Mouse (Mus musculus): Measurements from ENCODE around the gene Cbfb. TPM values are rescaled to one million over a fixed set of nuclear protein-coding genes. Genes with fewer than 3 reads are reported as not detected.

The Cbfb gene
- total RNA-seq, 2 experiments from 2014 or later = 22.0 to 22.1 TPM

Other genes with a start within 250 kb of the Cbfb start
- gene Ces2e, start 244.4 kb upstream of the Cbfb start, total RNA-seq (2021) = under 1 TPM in 1 of 2 experiments, not detected in 1; 0.17 TPM
- not detected for gene Ces2f, start 223.3 kb upstream of the Cbfb start, total RNA-seq (2021)
- gene Ces2g, start 209.0 kb upstream of the Cbfb start, total RNA-seq (2021) = under 1 TPM; 0.19 to 0.20 TPM
- gene Ces2h, start 169.8 kb upstream of the Cbfb start, total RNA-seq (2021) = not detected
- not detected for gene Ces3a, start 122.1 kb upstream of the Cbfb start, total RNA-seq (2021)
- not detected for gene Ces3b, start 86.9 kb upstream of the Cbfb start, total RNA-seq (2021)
- gene Ces4a, start 38.9 kb upstream of the Cbfb start, total RNA-seq (2021) = not detected
- 10 to 100 TPM; 35.4 to 36.4 TPM for gene D230025D16Rik, start 54.5 kb downstream of the Cbfb start, total RNA-seq (2021)
- 1 to 10 TPM; 4.0 to 4.4 TPM for gene B3gnt9, start 84.5 kb downstream of the Cbfb start, total RNA-seq (2021)
- 10 to 100 TPM in 1 of 2 experiments, 1 to 10 TPM in 1; 4.6 to 10.9 TPM for gene Tradd, start 93.9 kb downstream of the Cbfb start, total RNA-seq (2021)
- gene Fbxl8, start 94.0 kb downstream of the Cbfb start, total RNA-seq (2021) = under 1 TPM; 0.69 to 0.94 TPM
- gene Hsf4, start 99.1 kb downstream of the Cbfb start, total RNA-seq (2021) = 1 to 10 TPM; 4.1 to 5.0 TPM
- gene Nol3, start 105.5 kb downstream of the Cbfb start, total RNA-seq (2021) = 1 to 10 TPM; 6.8 to 7.8 TPM
- 10 to 100 TPM; 21.7 to 24.4 TPM for gene 4931428F04Rik, start 119.2 kb downstream of the Cbfb start, total RNA-seq (2021)
- gene Exoc3l, start 125.4 kb downstream of the Cbfb start, total RNA-seq (2021) = 1 to 10 TPM in 1 of 2 experiments, under 1 TPM in 1; 0.98 to 1.3 TPM
- gene E2f4, start 127.0 kb downstream of the Cbfb start, total RNA-seq (2021) = 10 to 100 TPM; 31.4 to 34.7 TPM
- under 1 TPM; 0.61 to 0.64 TPM for gene Elmo3, start 134.9 kb downstream of the Cbfb start, total RNA-seq (2021)
- 1 to 10 TPM; 4.0 to 9.2 TPM for gene Lrrc29, start 155.6 kb downstream of the Cbfb start, total RNA-seq (2021)
- gene Tmem208, start 155.7 kb downstream of the Cbfb start, total RNA-seq (2021) = 10 to 100 TPM; 40.7 to 45.2 TPM
- 1 to 10 TPM; 1.7 to 2.8 TPM for gene Fhod1, start 177.3 kb downstream of the Cbfb start, total RNA-seq (2021)
- 10 to 100 TPM; 12.5 to 13.4 TPM for gene Slc9a5, start 178.2 kb downstream of the Cbfb start, total RNA-seq (2021)
- 1 to 10 TPM in 1 of 2 experiments, under 1 TPM in 1; 0.49 to 1.1 TPM for gene Plekhg4, start 202.6 kb downstream of the Cbfb start, total RNA-seq (2021)
- not detected for gene Kctd19, start 242.8 kb downstream of the Cbfb start, total RNA-seq (2021)
- under 1 TPM; 0.34 to 0.59 TPM for gene Lrrc36, start 242.9 kb downstream of the Cbfb start, total RNA-seq (2021)